Mouse (Mus musculus) cerebellum, adult (tissue): ENCODE results near the gene Msx3.

Experiments
- ATAC-seq: cut with Nextera tagmentation; 2 replicates; pipeline ENCODE4 v1.9.2; 2017; ENCODE audit warnings: mild to moderate bottlenecking, moderate library complexity, mixed read lengths; ENCODE audit not compliant: insufficient number of reproducible peaks, low FRiP score, low TSS enrichment

The Msx3 gene

DNA sequence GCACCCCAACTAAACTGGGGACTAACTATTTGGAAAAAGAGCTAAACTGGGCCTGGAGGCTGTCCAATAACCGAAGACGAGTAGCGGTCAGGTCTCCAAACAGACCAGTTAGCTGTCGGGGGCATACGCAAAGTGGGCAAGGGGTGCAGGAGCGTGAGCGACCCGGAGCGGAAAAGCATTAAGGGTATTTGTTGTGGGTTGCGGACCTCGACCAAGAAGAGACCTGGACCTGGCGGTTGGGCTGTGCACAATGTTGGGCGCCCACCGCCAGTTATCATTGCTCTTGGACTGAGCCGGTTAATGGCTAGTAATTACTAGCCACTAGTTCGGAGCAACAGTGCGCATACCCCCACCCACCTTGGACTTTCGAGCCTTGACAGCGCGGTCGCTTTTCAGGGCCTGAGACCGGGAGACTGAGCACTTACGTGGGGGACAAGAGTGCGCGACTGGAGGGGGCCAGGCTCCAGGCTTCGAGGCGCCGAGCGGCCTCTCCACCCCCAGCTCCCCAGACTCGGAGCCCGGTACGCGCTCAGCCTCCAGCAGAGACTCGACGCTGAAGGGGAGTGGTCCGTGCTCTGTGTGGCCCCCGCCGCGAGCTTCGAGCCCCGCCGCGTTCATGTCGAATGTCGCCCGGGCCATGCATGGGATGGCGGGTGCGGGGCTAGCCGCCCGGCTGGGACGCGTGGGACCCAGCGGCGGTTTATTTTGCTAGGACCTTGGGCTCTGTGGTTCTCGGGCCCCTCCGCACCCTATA, at the start of gene Msx3:
Msx3 (minus strand) TSS at position 729 of the 754 bp plus-strand sequence.
- ATAC-seq = no peak

DNA sequence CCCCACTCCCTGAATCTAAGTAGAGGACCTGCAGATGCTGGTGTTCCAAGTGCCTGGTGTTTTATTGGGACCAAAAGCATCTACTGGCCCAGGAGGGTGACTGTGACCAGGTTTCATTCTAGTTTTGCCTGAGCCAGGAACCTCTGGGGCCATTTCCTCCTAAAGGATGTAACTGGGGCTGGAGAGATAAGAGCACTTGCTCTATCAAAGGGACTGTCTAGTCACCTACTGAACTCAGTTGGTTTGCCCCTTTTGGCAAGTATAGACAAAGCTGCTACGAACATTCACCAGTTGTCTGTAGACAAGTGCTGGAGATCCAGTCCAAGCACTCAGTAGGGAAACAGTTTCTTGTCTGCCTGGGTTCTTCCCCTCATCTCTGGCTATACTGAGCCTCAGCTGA, 49.6 kb upstream of the Msx3 start:
- no peak for ATAC-seq

DNA sequence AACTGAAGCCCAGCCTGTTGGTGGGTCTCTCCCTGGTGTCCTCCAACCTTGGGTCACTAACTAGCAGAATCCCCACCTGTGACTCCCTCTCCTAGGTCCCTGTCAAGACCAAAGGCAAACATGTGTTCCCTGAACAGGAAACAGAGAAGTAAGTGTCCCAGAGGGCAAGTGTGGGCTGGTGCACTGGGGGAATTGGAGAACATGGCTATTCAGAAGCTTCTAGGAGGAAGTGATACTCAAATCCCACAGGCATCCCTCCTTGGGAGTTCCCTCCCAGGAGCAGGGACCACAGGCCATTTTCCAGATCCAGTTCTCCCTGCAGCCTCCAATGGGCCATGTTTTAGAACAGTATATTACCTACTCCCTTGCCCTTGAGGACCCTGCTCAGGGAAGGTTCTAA, 47.2 kb upstream of the Msx3 start:
- no peak for ATAC-seq

DNA sequence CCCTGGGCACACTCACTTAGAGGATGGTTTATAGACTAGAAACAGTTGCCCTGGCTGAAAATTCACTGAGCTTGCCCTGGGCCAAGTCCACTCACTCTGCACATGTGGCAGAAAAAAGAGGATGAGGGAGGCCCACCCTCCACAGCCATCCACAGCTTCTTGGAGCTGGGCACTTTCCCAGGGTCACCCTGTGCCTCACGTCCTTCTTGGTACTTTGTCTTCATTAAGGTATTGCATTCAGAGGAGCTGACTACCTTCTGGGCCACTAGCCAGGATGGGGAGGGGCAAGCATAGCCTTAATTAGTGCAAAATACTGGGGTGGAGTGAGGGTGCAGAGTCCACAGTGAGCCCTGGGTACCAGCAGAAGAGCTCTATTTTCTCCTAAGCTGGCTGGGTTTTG, 46.7 kb upstream of the Msx3 start:
- no peak for ATAC-seq

DNA sequence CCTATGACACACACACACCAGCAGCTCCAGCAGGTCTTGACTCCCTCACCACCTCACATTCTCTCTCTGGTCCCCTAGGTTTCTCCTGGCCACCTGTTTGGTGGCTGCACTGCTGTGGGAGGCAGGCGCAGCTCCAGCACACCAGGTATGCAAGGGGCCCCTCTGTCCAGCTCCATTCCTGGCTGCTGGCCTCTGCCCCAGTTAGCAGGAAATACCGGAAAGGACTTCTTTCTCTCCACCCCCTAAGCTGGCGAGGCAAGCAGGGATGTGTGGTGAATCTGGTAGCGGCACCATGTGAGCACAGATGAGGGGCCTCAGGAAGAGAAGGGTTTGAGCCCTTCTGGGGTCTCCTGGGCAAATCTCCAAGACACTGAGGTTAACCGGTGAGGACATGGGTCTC, 46.1 kb upstream of the Msx3 start:
- no peak for ATAC-seq

DNA sequence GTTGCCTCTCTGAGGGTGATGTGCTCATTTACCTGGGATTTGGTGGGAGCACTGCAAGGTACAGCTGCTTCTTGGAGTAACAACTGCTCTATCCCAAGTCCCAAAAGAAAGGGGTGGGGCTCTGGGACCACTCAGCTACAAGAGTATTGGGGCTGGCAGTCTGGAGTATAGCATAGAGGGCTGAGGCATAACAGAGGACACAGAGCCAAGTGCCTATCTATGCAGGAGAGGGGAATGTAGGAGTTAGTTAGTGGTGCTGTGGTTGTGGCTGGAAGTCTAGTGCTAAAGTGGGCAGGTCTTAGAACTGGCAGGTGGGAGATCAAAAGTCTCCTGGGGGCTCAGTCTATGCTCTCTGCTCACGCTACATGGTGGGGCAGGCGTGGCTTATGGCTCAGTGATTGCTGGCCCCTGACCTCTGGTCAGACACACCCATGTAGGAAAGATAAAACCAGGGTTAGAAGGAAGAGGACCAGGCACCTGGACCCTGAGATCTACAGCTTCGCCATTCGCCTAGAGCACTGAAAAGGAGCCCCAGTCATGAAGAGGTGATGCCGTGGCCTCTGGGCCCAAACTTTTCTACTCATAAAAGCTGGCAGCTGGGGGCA, 44.1 kb upstream of the Msx3 start, which contains the start of gene Prap1:
Prap1 (plus strand) TSS at position 472 of the 605 bp plus-strand sequence.
- no peak for ATAC-seq

DNA sequence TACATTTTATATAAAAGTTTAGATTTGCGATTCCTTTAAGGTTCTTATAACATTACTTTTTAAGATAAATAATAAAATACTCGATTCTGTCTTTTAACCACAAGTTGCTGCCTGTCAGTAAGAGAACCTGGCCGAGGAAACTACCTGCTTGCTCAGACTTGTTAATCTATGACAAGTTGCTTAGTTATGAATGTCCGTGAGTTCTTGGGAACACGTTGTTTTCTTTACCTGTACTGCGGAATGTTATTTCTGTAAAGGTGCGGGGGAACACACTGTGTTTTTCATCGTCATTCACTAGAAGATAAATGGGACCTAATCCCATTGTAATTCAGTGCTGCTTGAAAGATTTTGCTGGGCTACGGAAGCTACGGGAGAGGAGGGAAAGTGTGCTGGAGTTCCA, 41.7 kb upstream of the Msx3 start:
- no peak for ATAC-seq

DNA sequence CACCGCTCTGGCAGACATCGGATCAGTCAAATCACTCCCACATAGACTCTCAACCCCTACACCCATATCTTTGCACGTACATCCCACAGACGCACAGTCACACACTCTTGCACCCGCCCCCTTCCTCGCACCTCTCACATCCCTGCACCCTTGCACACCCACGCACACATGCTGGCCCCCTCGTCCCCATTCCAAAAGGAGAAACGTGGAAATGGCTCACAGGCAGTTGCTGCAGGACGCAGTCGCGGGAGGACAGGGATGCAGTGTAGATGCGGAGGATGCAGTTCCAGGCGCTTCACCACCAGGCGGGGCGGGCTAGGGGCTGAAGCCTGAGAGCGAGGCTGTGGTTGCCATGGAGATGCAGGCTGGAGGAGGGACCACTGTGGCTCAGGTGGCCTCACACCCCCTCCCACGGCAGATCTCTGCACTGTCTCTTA, 33.4 kb upstream of the Msx3 start, which contains the start of gene Caly:
Caly (minus strand) TSS at position 307 of the 437 bp plus-strand sequence.
- peak; percentile 84 for ATAC-seq

DNA sequence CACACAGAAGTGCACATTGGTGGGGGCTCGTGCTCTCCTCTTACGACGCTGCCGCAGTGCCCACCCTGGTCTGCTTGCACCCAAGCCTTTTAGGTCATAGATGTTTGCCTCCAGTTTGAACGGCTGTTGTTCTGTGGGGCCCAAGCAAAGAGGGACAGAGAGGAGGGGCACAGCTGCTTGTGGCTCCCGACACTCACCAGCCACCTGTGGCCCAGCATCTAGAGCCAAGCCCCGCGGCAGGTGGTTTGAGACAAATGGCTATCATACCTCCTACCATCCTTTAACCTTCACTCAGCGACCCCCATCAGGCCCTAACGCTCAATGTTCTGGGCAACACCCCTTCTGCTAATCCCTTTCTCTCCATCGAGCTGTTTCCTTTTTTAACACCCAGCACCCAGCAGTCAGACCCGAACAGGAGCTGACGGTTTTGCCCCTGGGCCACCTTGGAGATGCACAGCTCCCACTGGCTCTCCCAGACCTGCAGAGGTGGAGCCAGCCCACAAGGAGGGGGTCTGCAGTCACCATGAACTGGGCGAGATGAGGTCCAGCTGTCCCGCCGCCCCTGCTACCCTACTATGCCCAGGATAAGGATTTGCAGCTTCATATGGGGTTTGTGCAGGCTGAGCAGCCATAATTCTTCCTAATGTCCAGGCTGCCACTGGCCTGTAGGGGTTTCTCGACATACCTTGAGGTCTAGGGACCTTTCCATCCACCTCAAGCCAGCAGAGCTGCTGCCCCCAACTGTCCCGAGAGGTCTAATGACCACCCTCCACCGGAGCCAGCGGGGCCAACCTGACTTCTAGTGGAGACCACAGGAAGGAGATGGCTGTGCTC, 32.7 kb upstream of the Msx3 start:
- ATAC-seq = 0 out of 2 replicates have a peak, but pooled peaks have one; percentile 13

DNA sequence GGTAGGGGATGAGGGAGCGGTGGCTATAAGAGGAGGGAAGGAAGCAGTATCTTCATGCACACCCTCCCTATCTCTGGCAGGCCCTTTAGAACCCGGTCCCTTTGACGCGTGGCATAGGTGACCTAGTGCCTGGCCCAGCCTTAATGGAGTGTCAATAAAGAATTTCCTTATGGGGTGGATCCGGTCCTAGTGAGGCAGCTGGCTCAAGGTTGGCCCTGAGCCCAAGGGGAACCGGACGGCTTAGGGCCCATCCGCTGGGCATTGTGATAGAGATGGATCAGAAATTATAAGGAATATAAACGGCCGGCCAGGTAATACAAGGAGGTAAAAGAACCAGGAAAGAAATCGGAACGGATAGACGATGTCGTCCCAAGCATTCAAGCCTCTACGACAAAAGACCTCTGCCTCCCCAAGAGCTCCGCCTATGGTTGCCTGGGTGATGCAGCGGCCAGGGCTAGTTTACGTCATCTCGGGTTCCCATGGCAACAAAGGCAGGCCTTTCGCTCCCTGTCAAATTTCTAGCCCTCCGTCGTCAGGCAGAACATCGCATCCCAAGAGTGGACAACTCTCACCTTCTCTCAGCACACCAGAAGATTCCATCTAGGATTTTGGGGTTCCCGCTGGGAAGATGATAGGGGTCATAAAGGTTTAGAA, 31.7 kb upstream of the Msx3 start:
- ATAC-seq = peak; percentile 85

DNA sequence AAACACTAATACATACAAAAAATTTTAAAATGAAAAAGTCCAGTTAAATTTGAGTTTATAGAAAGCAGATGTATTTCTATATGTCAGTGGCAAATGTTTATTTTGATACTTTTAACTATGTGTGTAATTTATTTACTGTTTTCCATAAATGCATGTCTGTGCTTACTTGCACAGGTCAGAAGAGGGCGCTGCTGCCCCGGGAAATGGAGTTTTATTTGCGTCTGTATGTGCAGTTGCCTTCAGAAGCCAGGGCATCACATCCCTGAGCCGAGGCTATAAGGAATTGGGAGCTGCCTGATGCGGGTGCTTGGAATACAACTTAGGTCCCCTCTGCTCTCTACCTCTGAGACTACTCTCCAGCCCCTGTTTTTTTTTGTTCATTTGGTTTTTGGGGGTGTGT, 29.8 kb upstream of the Msx3 start:
- ATAC-seq = no peak

DNA sequence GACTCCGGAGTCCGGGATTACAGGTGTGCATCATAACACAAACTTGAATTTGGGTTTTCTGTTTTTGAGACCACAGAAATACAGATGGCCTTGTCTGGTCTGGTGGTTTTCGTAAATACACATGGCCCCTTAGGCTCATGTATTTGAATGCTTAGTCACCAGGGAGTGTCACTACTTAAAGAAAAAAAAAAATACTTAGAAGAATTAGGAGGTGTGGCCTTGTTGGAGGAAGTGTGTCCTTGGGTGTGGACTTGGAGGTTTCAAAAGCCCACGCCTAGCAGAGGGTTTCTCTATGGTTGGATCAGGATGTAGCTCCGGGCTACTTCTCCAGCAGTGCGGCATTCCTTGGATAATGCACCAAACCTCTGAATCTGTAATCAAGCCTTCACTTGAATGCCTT, 28.8 kb upstream of the Msx3 start:
- no peak for ATAC-seq

DNA sequence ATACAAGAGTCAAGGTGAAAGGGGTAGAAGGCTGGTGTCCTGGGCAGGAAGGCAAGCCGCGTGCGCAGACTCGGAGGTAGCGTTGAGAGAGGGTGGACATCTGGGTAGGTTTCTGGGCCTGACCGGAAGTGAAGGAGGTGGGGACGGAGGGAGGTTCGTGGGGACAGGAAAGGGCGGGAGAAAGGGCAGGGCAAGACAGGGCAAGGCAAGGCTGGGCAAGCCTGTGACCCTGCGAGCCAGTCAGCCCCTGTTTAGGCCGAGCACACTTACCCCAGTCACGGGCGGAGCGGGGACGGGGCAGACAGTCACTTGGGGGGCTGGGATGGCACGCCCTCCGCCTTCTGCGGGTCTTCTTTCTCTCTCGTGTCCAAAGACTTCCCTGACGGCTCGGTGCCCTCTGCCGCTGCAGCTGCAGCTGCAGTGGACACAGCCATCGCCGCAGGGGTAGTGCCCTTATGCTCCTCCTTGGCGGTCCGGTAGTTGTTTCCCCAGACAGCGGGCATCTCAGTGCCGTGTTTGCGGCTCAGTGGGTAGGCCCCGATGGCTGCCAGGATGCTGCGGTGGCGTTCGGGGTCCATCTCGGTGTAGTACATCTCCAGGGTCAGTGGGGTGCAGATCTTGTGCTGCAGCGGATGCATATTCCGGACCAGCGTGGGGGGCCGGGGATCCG, 21.3 kb upstream of the Msx3 start:
- ATAC-seq = no peak

DNA sequence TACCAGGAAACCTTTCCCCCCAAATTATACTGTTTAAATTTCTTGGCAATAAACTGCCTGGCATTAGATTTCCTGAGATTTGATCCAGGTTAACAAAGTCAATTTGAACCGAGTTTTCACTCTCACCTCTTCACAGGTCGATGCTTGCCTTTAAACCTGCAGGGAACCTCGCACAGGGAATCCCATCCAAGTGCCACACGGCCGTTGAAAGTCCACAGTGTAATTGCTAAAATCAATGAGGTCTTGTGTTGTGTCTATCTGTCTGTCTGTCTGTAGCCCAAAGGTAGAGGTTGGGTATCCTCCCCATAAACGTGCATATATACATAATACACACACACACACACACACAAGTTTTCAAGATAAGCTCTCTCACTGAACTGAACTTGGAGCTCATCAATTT, 18.5 kb upstream of the Msx3 start:
- ATAC-seq = no peak

DNA sequence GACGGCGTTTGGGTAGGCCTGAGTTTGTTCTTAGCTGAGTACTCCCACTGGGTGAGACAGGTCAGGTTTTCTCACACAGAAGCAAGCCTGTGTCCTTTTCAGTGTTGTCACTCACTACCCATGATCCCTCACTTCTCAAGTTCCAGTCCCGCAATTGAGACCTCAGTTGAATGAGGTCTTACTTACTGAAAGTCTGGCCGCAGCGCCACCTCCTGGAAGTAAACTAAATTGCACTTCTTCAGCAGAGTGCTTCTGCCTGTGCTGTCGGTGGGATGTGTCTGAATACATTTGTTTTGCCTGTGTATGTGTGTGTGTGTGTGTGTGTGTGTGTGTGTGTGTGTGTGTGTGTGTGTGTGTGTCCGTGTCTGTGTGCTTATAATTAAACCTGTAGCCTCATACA, 14.2 kb upstream of the Msx3 start:
- ATAC-seq = 0 out of 2 replicates have a peak, but pooled peaks have one; percentile 40

DNA sequence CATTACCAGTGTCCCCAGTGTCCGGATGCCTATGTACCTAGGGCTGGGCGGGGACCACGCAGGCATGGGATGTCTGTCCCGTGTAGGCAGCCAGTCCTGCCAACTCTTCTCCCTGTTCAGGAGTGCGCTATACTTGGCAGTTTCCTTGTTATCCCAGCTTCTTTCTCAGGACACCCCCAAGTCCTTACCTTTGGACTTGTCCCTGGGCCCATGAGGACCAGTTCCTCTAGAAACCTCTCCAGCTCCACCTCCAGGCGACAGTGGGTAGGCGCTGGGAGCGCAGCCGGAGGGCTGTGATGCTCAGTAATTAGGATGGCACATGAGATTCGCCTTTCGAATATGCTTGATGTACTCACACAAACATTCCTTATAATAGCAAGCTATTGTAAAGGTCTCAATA, 13.4 kb upstream of the Msx3 start:
- ATAC-seq = no peak

DNA sequence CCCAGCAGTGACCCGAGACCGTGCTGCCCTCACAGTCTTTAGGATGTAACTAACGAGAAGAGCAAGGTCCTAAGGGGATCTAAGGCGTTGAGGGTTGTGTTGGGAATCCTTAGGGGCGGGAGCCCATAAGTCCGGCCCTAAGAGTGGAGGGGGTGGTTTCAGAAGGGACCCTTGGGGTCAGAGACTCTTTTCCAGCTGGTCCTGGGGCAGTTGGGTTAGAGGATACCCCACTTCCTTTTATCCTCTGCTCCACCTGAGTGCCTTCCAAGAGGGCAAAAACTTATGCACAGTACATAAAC, 12.9 kb upstream of the Msx3 start:
- no peak for ATAC-seq

DNA sequence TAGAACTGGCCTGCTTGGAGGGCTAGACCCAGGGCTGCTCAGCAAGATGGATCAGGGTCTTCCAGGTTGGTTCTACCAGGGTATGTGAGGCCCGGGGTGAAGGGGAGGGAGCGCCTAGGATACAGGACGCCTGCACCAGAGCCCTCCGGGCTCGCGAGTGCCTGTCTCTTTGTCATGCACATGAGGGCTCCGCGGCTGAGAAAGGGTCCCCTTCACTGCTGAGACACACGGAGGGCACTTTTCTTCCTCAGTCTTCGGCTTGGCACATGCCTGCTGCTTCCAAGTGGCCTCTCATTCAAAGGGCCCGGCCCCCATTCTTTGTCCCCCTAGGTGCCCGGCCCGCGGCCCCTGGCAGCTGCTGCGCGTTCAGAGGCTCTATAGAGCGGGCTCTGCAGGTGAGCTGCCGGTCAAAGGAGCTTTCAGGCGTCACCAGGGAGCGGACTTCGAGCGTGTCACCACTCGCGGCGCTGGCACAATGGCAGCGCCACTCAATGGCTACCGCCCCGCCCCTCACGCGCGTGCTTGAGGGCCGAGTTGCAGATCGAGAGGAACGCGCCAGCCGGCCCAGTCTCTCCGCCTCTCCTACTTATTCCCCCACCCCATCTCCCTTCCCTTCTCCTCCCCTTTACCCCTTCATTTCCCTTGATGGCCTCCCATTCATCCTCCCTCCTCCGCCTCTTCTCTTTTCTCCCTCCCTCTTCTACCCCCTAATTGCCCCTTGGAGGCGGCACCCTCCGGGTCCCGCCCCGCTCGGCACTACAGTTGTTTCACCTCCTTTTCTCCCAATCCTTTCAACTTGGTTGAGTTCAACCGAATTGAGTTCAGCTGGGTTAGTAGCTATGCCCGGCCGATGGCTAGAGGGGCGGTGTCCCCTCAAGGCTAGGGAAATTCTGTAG, 12.3 kb upstream of the Msx3 start:
- ATAC-seq = no peak

DNA sequence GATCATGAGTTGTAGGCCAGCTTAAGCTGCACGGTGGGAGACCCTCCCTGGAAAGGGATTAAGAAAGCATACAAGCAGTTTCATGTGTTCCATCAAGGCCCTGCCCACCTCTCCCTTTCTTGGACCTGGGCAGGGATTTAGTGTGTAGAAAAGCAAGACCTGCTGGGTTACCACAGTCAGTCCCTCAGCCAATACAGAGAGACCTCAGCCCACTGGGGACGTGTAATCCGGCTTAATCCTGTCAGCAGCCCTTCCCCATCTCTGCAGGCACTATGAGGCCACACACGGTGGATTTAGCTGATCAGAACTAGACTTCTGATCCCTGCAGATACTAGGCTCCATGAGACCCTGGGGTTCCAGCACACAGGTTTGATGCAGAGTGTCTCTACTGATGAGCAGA, 10.7 kb upstream of the Msx3 start:
- ATAC-seq = no peak
